Mouse (Mus musculus) limb, embryonic 14.5 days (tissue): ENCODE measurements at regions not wholly inside any gene's neighbourhood (a gene's known extent, or its start where the extent isn't known, plus 50 kb on each side); places are given as distances from the start of the nearest gene placed in this dataset.
A peak's percentile ranks its signal among the peaks of the same experiment; 100 is the strongest.

Experiments
- ATAC-seq: fragments of 200-750 bp; cut with Nextera tagmentation; 2 replicates; pipeline ENCODE4 v1.8.0; 2017; ENCODE audit warnings: low read depth, moderate number of reproducible peaks, moderate TSS enrichment; ENCODE audit not compliant: low FRiP score
- DNase-seq: peaks from one replicate; pipeline ENCODE4 v3.0.0-alpha.2; 2015; ENCODE audit warnings: low spot score
- H3K27ac ChIP-seq: fragments of 300-500 bp; sonication (generic); replicated peaks from 2 replicates; pipeline ENCODE4 v1.5.1; 2014; ENCODE audit warnings: low read depth, mild to moderate bottlenecking, low read length, moderate library complexity, mixed read lengths
- H3K27me3 ChIP-seq: fragments of 300-500 bp; sonication (generic); 2 replicates; pipeline ENCODE4 v1.6.1; 2014; ENCODE audit warnings: low read length, mixed read lengths; ENCODE audit not compliant: control insufficient read depth, insufficient read depth
- H3K36me3 ChIP-seq: fragments of 300-500 bp; sonication (generic); 2 replicates; pipeline ENCODE4 v1.6.1; 2014; ENCODE audit warnings: mild to moderate bottlenecking, low read length, moderate library complexity, mixed read lengths; ENCODE audit not compliant: control insufficient read depth, insufficient read depth
- H3K4me1 ChIP-seq: fragments of 300-500 bp; sonication (generic); 2 replicates; pipeline ENCODE4 v1.6.1; 2014; ENCODE audit warnings: antibody characterized with exemption, low read length, mixed read lengths; ENCODE audit not compliant: control insufficient read depth, insufficient read depth
- H3K4me2 ChIP-seq: fragments of 300-500 bp; sonication (generic); replicated peaks from 2 replicates; pipeline ENCODE4 v1.6.1; 2014; ENCODE audit warnings: low read depth, mild to moderate bottlenecking, low read length, moderate library complexity; ENCODE audit not compliant: severe bottlenecking
- H3K4me3 ChIP-seq: fragments of 300-500 bp; sonication (generic); replicated peaks from 2 replicates; pipeline ENCODE4 v1.5.1; 2014; ENCODE audit warnings: low read length
- H3K9ac ChIP-seq: fragments of 300-500 bp; sonication (generic); 2 replicates; pipeline ENCODE4 v1.6.1; 2014; ENCODE audit warnings: mild to moderate bottlenecking, low read depth, low read length, moderate library complexity; ENCODE audit not compliant: severe bottlenecking
- H3K9me3 ChIP-seq: fragments of 300-500 bp; sonication (generic); 2 replicates; pipeline ENCODE4 v1.6.1; 2016; ENCODE audit warnings: low read length; ENCODE audit not compliant: control insufficient read depth
- POLR2A ChIP-seq: fragments of 200-500 bp; IDR thresholded peaks from 2 replicates; pipeline ENCODE4 v1.8.0; 2012; ENCODE audit warnings: inconsistent platforms, mild to moderate bottlenecking, moderate library complexity, borderline replicate concordance; ENCODE audit not compliant: insufficient read depth, insufficient read length; ENCODE audit errors: extremely low read depth
- WGBS: fragments of 180-500 bp; shearing (Covaris S2); extraction: QIAGEN DNeasy Blood & Tissue Kit; methylation state at CpG from one replicate; pipeline ENCODE4 v1.1.7; 2014; 5-methylcytosine and 5-hydroxymethylcytosine counted together

GRCm38 (mm10) chr19:25971210-25971609 is 299.0 kb downstream of the Dmrt2 start:
- H3K27ac ChIP-seq = no peak overlapping the region
- 69% methylated on average over 5 of the region's 5 CpGs for WGBS
- H3K9me3 ChIP-seq = no peaks in the 10 kb centered on the region
- H3K27me3 ChIP-seq = no peaks in the 10 kb centered on the region
- no peak overlapping the region for H3K9ac ChIP-seq
- DNase-seq = no peak
- no peak for TF ChIP-seq POLR2A
- no peaks in the 10 kb centered on the region for H3K36me3 ChIP-seq
- H3K4me1 ChIP-seq = peaks cover 4% of the 10 kb centered on the region; the same call in 1 of the 2 replicates
- ATAC-seq = no peak
- H3K4me3 ChIP-seq = no peak overlapping the region
- H3K4me2 ChIP-seq = no peak overlapping the region

GRCm38 (mm10) chr19:25975202-25975601 is 303.0 kb downstream of the Dmrt2 start:
- no peak overlapping the region for H3K27ac ChIP-seq
- TF ChIP-seq POLR2A = no peak
- H3K4me3 ChIP-seq = no peak overlapping the region
- no peak for DNase-seq
- ATAC-seq = no peak
- H3K4me2 ChIP-seq = no peak overlapping the region
- H3K36me3 ChIP-seq = no peaks in the 10 kb centered on the region
- no peaks in the 10 kb centered on the region for H3K27me3 ChIP-seq
- no peak overlapping the region for H3K9ac ChIP-seq
- no peaks in the 10 kb centered on the region for H3K9me3 ChIP-seq
- H3K4me1 ChIP-seq = peaks cover 3% of the 10 kb centered on the region; the same call in 1 of the 2 replicates

GRCm38 (mm10) chr19:25980308-25980707 is 308.1 kb downstream of the Dmrt2 start:
- Histone ChIP-seq H3K9me3 (no peaks in the 10 kb centered on the region), H3K4me3 (no peak overlapping the region), H3K9ac (no peak overlapping the region), H3K27ac (no peak overlapping the region), H3K4me1 (no peaks in the 10 kb centered on the region), H3K27me3 (no peaks in the 10 kb centered on the region), H3K4me2 (no peak overlapping the region), H3K36me3 (no peaks in the 10 kb centered on the region)
- 76% methylated on average over 4 of the region's 4 CpGs for WGBS
- no peak for DNase-seq
- ATAC-seq = no peak
- TF ChIP-seq POLR2A = no peak

GRCm38 (mm10) chr19:26014620-26015180 is 342.5 kb downstream of the Dmrt2 start:
- WGBS = 42% methylated on average over 8 of the region's 8 CpGs
- H3K27ac ChIP-seq = no peak overlapping the region
- no peaks in the 10 kb centered on the region for H3K36me3 ChIP-seq
- H3K4me1 ChIP-seq = peaks cover 4% of the 10 kb centered on the region; the same call in 1 of the 2 replicates
- no peak overlapping the region for H3K4me3 ChIP-seq
- no peaks in the 10 kb centered on the region for H3K27me3 ChIP-seq
- ATAC-seq (no peak; the same call in 1 of the 2 replicates), DNase-seq (peak; percentile 73)
- H3K9ac ChIP-seq = no peak overlapping the region
- TF ChIP-seq POLR2A = no peak
- no peaks in the 10 kb centered on the region for H3K9me3 ChIP-seq
- no peak overlapping the region for H3K4me2 ChIP-seq

GRCm38 (mm10) chr19:26021141-26021540 is 348.9 kb downstream of the Dmrt2 start:
- no peaks in the 10 kb centered on the region for H3K27me3 ChIP-seq
- no peak overlapping the region for H3K4me3 ChIP-seq

GRCm38 (mm10) chr19:26026103-26026502 is 353.9 kb downstream of the Dmrt2 start:
- Histone ChIP-seq H3K36me3 (no peaks in the 10 kb centered on the region), H3K4me1 (no peaks in the 10 kb centered on the region), H3K4me2 (no peak overlapping the region), H3K9me3 (no peaks in the 10 kb centered on the region), H3K4me3 (no peak overlapping the region), H3K9ac (no peak overlapping the region), H3K27ac (no peak overlapping the region), H3K27me3 (no peaks in the 10 kb centered on the region)
- DNase-seq (peak; percentile 87), ATAC-seq (peak; percentile 75)
- no peak for TF ChIP-seq POLR2A
- 58% methylated on average over 3 of the region's 3 CpGs for whole genome bisulfite sequencing

More at GRCm38 (mm10) chr19:26021141-26021540, 348.9 kb downstream of the Dmrt2 start:
- no peak overlapping the region for H3K4me2 ChIP-seq
- no peaks in the 10 kb centered on the region for H3K36me3 ChIP-seq
- no peak for ATAC-seq
- WGBS = 53% methylated on average over 7 of the region's 7 CpGs
- no peaks in the 10 kb centered on the region for H3K4me1 ChIP-seq
- no peaks in the 10 kb centered on the region for H3K9me3 ChIP-seq
- TF ChIP-seq POLR2A = no peak
- no peak overlapping the region for H3K27ac ChIP-seq
- no peak for DNase-seq
- H3K9ac ChIP-seq = no peak overlapping the region
